Mouse (Mus musculus) C2C12 (cell line): ENCODE results near the gene Hspa1l.

ENCODE experiments used
- CTCF ChIP-seq: IDR thresholded peaks from one replicate; pipeline ENCODE4 v1.5.1; 2011; ENCODE audit not compliant: control insufficient read depth, insufficient read depth, insufficient read length
- USF1 ChIP-seq: IDR thresholded peaks from one replicate; pipeline ENCODE4 v1.6.1; 2011; ENCODE audit warnings: low read depth, mild to moderate bottlenecking, control low read depth, moderate library complexity

- TF ChIP-seq CTCF (no peak), USF1 (no peak)
Observed at GRCm38 (mm10) chr17:34932287-34932686, 40.2 kb upstream of the Hspa1l start.
